Mouse (Mus musculus) liver, adult 2 months (tissue): Measurements from ENCODE around the gene Pak3. TPM values are rescaled to one million over a fixed set of nuclear protein-coding genes. Genes with fewer than 3 reads are reported as not detected.
A peak's percentile ranks its signal among the peaks of the same experiment; 100 is the strongest.

Experiments used
- DNase-seq: peaks from one replicate; pipeline ENCODE4 v3.0.0-alpha.2; 2011; ENCODE audit warnings: low read depth, low spot score; ENCODE audit errors: extremely low read depth
- H3K27ac ChIP-seq: fragments of 200-500 bp; replicated peaks from 2 replicates; pipeline ENCODE4 v1.5.1; 2012; ENCODE audit warnings: low read depth, mild to moderate bottlenecking, control low read depth, inconsistent platforms, low read length; ENCODE audit not compliant: insufficient read depth
- H3K27me3 ChIP-seq: fragments of 200-500 bp; 2 replicates; pipeline ENCODE4 v1.6.1; 2012; ENCODE audit warnings: mild to moderate bottlenecking, moderate library complexity, low read length, inconsistent platforms; ENCODE audit not compliant: control insufficient read depth, insufficient read depth
- H3K36me3 ChIP-seq: fragments of 200-500 bp; 2 replicates; pipeline ENCODE4 v1.6.1; 2012; ENCODE audit warnings: low read length, inconsistent platforms; ENCODE audit not compliant: control insufficient read depth, insufficient read depth
- H3K4me1 ChIP-seq: fragments of 200-500 bp; 2 replicates; pipeline ENCODE4 v1.6.1; 2011; ENCODE audit warnings: low read length; ENCODE audit not compliant: control insufficient read depth, insufficient read depth
- H3K4me3 ChIP-seq: fragments of 200-500 bp; 2 replicates; pipeline ENCODE4 v1.5.1; 2011; ENCODE audit warnings: low read depth, mild to moderate bottlenecking, control low read depth, low read length, moderate library complexity; ENCODE audit not compliant: insufficient read depth
- H3K79me2 ChIP-seq: fragments of 200-500 bp; 2 replicates; pipeline ENCODE4 v1.6.1; 2012; ENCODE audit warnings: inconsistent platforms, mild to moderate bottlenecking, low read length, moderate library complexity; ENCODE audit not compliant: control insufficient read depth, insufficient read depth
- H3K9ac ChIP-seq: fragments of 200-500 bp; 2 replicates; pipeline ENCODE4 v1.6.1; 2012; ENCODE audit warnings: low read depth, mild to moderate bottlenecking, control low read depth, inconsistent platforms, low read length
- CTCF ChIP-seq: fragments of 200-500 bp; IDR thresholded peaks from 2 replicates; pipeline ENCODE4 v1.5.1; 2011; ENCODE audit warnings: low read depth, low read length, control low read depth
- POLR2A ChIP-seq: fragments of 200-500 bp; IDR thresholded peaks from 2 replicates; pipeline ENCODE4 v1.6.1; 2011; ENCODE audit warnings: low read length, control low read depth; ENCODE audit not compliant: insufficient read depth; ENCODE audit errors: extremely low read depth
- WGBS: fragments of 180-500 bp; shearing (Covaris S2); methylation state at CpG from one replicate; pipeline ENCODE4 v1.1.7; 2018; 5-methylcytosine and 5-hydroxymethylcytosine counted together
- polyA plus RNA-seq: library from polyadenylated mRNA; depleted of rRNA; stranded (reverse); fragments of >200 nt; gene quantifications from 2 replicates; pipeline ENCODE4 v1.2.3, GENCODE M21; 2012
- total RNA-seq: library from RNA; depleted of rRNA; stranded (reverse); fragments of >200 nt; gene quantifications from 2 replicates; pipeline ENCODE4 v1.2.3, GENCODE M21; 2014

The Pak3 gene
- total and polyA plus RNA-seq, 2 experiments, result under 0.01 TPM; not detected in 1

GRCm38 (mm10) chrX:143520195-143520594, 1.8 kb downstream of the Pak3 start:
- TF ChIP-seq POLR2A (no peak), CTCF (no peak)
- no peak overlapping the region for H3K4me3 ChIP-seq
- peaks cover 2% of the 10 kb centered on the region; the same call in 1 of the 2 replicates for H3K4me1 ChIP-seq
- no peaks in the 10 kb centered on the region for H3K27me3 ChIP-seq
- no peaks in the 10 kb centered on the region for H3K79me2 ChIP-seq
- H3K9ac ChIP-seq, result no peak overlapping the region
- no peak overlapping the region for H3K27ac ChIP-seq
- H3K36me3 ChIP-seq, result no peaks in the 10 kb centered on the region
- WGBS, result 50% methylated on average over 1 of the region's 1 CpGs
- no peak for DNase-seq

DNA sequence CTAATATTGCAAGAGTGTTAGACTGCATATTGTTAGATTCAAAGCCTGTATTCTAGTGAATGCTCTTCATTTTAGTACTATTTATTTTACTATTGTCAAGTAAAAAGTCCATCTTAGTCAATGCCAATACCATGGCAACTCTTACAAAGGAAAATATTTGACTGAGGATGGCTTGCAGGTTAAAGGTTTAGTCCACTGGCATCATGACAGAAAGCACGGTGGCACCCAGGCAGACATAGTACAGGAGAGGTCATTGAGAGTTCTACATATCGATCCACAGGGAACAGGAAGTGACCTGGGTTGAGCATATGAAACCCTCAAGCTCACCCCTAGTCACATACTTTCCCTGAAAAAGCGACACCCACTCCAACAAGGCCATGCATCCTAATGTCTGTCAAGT, 13.9 kb downstream of the Pak3 start:
- WGBS, result 12% methylated on average over 3 of the region's 3 CpGs
- DNase-seq, result peak; percentile 94
- no peaks in the 10 kb centered on the region for H3K27me3 ChIP-seq

DNA sequence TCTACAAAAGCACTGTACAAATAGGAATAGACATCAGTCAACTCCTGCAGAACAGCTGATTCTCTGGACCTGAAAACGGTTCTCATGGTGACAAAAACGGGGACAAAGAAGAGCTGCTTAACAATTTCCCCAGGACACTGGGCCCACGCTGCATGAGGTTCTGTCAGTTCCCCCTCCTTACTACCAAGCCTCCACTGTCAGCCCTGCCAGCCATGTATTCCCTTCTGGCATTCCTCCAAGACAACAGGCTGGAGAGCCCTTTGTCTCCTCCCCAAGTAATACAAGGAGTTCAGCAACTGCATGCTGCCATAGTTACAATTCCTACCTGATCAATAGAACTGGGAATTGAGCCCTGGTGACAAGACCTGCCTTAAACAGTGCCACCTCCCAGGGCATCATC, 15.2 kb downstream of the Pak3 start:
- Histone ChIP-seq H3K79me2 (no peaks in the 10 kb centered on the region), H3K27ac (no peak overlapping the region), H3K4me3 (no peak overlapping the region), H3K4me1 (no peaks in the 10 kb centered on the region; the same call in 1 of the 2 replicates), H3K9ac (no peak overlapping the region), H3K36me3 (no peaks in the 10 kb centered on the region), H3K27me3 (no peaks in the 10 kb centered on the region)
- TF ChIP-seq CTCF, result no peak
- no peak for TF ChIP-seq POLR2A
- WGBS, result 92% methylated on average over 3 of the region's 3 CpGs
- DNase-seq, result peak; percentile 7

More for the DNA sequence above, 13.9 kb downstream of the Pak3 start:
- Histone ChIP-seq H3K4me1 (no peaks in the 10 kb centered on the region; the same call in 1 of the 2 replicates), H3K4me3 (no peak overlapping the region), H3K79me2 (no peaks in the 10 kb centered on the region), H3K9ac (no peak overlapping the region), H3K36me3 (no peaks in the 10 kb centered on the region), H3K27ac (no peak overlapping the region)
- TF ChIP-seq POLR2A (no peak), CTCF (no peak)

DNA sequence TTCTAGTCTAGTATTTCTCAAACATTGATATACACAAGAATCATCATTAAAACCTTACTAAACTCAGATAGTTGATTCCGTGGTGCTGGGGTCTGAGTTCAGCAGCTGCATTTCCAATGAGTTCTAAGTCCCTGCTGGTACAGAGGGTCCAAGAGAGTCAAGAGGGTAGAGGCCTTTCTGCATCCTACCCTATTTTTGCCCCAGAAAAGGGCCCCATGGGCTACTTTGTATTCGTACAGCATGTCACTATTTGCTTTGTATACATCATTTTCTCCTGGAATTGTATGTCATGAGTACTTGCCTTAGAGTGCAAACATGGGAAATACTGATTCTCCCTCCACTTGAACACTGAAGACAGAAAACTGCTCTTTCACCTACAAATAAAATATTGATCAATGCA, 24.4 kb downstream of the Pak3 start:
- Histone ChIP-seq H3K36me3 (no peaks in the 10 kb centered on the region), H3K79me2 (no peaks in the 10 kb centered on the region), H3K4me3 (no peak overlapping the region), H3K4me1 (no peaks in the 10 kb centered on the region), H3K9ac (no peak overlapping the region), H3K27me3 (no peaks in the 10 kb centered on the region), H3K27ac (no peak overlapping the region)
- DNase-seq, result no peak
- TF ChIP-seq CTCF (no peak), POLR2A (no peak)
- WGBS, result 91% methylated on average over 2 of the region's 2 CpGs

DNA sequence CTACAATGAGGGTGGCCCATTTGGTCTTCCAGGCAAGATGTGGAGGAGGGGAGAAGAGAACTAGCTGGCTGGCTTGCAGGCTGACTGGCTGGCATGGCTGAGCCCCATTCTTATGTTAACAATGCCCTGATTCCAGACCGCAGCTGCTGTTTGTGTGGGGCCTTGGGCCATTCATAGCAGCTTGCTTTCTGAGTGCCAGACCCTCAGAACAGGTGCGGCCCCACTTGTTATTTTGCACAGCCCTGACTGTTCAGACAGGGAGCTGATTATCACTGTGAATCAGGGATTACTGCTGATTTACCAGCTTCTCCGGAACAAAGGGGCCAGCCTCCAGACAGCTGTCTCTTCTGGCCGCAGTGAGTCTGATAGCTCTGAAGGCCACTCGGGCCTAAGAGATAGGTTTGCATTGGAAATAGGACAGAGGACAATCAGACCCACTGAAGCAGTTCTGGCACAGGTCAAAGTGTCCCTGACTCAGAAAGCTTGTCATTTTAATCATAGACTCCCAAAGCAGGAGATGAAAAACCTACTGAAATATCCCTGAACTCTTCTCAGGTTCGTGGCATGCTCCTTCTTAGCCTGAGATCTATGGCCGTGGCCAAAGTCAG, 24.9 kb downstream of the Pak3 start:
- no peaks in the 10 kb centered on the region for H3K27me3 ChIP-seq
- no peaks in the 10 kb centered on the region for H3K36me3 ChIP-seq
- 55% methylated on average over 7 of the region's 7 CpGs for WGBS
- H3K27ac ChIP-seq, result no peak overlapping the region
- no peak overlapping the region for H3K9ac ChIP-seq
- H3K79me2 ChIP-seq, result no peaks in the 10 kb centered on the region
- no peaks in the 10 kb centered on the region for H3K4me1 ChIP-seq
- no peak for TF ChIP-seq CTCF
- TF ChIP-seq POLR2A, result no peak
- no peak for DNase-seq
- H3K4me3 ChIP-seq, result no peak overlapping the region

- H3K79me2 ChIP-seq, result no peaks in the 10 kb centered on the region
- TF ChIP-seq CTCF (no peak), POLR2A (no peak)
- H3K36me3 ChIP-seq, result no peaks in the 10 kb centered on the region
- H3K9ac ChIP-seq, result no peak overlapping the region
- H3K4me3 ChIP-seq, result no peak overlapping the region
- 52% methylated on average over 2 of the region's 2 CpGs for WGBS
- H3K27me3 ChIP-seq, result no peaks in the 10 kb centered on the region
- H3K4me1 ChIP-seq, result no peaks in the 10 kb centered on the region
- DNase-seq, result no peak
- H3K27ac ChIP-seq, result no peak overlapping the region
Measured at GRCm38 (mm10) chrX:143573691-143574090, 55.3 kb downstream of the Pak3 start.
